Mouse (Mus musculus) liver, adult 2 months (tissue): Measurements from ENCODE around the gene Pdcd11. TPM values are rescaled to one million over a fixed set of nuclear protein-coding genes. Genes with fewer than 3 reads are reported as not detected.
"Not testable (repeated sequence)": the region's sequence is repeated elsewhere in the genome, so short reads cannot be mapped to it uniquely, and the experiment has no call there.

Experiments used
- DNase-seq: peaks from one replicate; pipeline ENCODE4 v3.0.0-alpha.2; 2011; ENCODE audit warnings: low read depth, low spot score; ENCODE audit errors: extremely low read depth
- H3K27ac ChIP-seq: fragments of 200-500 bp; replicated peaks from 2 replicates; pipeline ENCODE4 v1.5.1; 2012; ENCODE audit warnings: low read depth, mild to moderate bottlenecking, control low read depth, inconsistent platforms, low read length; ENCODE audit not compliant: insufficient read depth
- H3K27me3 ChIP-seq: fragments of 200-500 bp; 2 replicates; pipeline ENCODE4 v1.6.1; 2012; ENCODE audit warnings: mild to moderate bottlenecking, moderate library complexity, low read length, inconsistent platforms; ENCODE audit not compliant: control insufficient read depth, insufficient read depth
- H3K36me3 ChIP-seq: fragments of 200-500 bp; 2 replicates; pipeline ENCODE4 v1.6.1; 2012; ENCODE audit warnings: low read length, inconsistent platforms; ENCODE audit not compliant: control insufficient read depth, insufficient read depth
- H3K4me1 ChIP-seq: fragments of 200-500 bp; 2 replicates; pipeline ENCODE4 v1.6.1; 2011; ENCODE audit warnings: low read length; ENCODE audit not compliant: control insufficient read depth, insufficient read depth
- H3K4me3 ChIP-seq: fragments of 200-500 bp; 2 replicates; pipeline ENCODE4 v1.5.1; 2011; ENCODE audit warnings: low read depth, mild to moderate bottlenecking, control low read depth, low read length, moderate library complexity; ENCODE audit not compliant: insufficient read depth
- H3K79me2 ChIP-seq: fragments of 200-500 bp; 2 replicates; pipeline ENCODE4 v1.6.1; 2012; ENCODE audit warnings: inconsistent platforms, mild to moderate bottlenecking, low read length, moderate library complexity; ENCODE audit not compliant: control insufficient read depth, insufficient read depth
- H3K9ac ChIP-seq: fragments of 200-500 bp; 2 replicates; pipeline ENCODE4 v1.6.1; 2012; ENCODE audit warnings: low read depth, mild to moderate bottlenecking, control low read depth, inconsistent platforms, low read length
- CTCF ChIP-seq: fragments of 200-500 bp; IDR thresholded peaks from 2 replicates; pipeline ENCODE4 v1.5.1; 2011; ENCODE audit warnings: low read depth, low read length, control low read depth
- POLR2A ChIP-seq: fragments of 200-500 bp; IDR thresholded peaks from 2 replicates; pipeline ENCODE4 v1.6.1; 2011; ENCODE audit warnings: low read length, control low read depth; ENCODE audit not compliant: insufficient read depth; ENCODE audit errors: extremely low read depth
- WGBS: fragments of 180-500 bp; shearing (Covaris S2); methylation state at CpG from one replicate; pipeline ENCODE4 v1.1.7; 2018; 5-methylcytosine and 5-hydroxymethylcytosine counted together
- polyA plus RNA-seq: library from polyadenylated mRNA; depleted of rRNA; stranded (reverse); fragments of >200 nt; gene quantifications from 2 replicates; pipeline ENCODE4 v1.2.3, GENCODE M21; 2012
- total RNA-seq: library from RNA; depleted of rRNA; stranded (reverse); fragments of >200 nt; gene quantifications from 2 replicates; pipeline ENCODE4 v1.2.3, GENCODE M21; 2014

Gene Pdcd11
- total and polyA plus RNA-seq, 2 experiments, result 6.1 to 7.1 TPM

DNA sequence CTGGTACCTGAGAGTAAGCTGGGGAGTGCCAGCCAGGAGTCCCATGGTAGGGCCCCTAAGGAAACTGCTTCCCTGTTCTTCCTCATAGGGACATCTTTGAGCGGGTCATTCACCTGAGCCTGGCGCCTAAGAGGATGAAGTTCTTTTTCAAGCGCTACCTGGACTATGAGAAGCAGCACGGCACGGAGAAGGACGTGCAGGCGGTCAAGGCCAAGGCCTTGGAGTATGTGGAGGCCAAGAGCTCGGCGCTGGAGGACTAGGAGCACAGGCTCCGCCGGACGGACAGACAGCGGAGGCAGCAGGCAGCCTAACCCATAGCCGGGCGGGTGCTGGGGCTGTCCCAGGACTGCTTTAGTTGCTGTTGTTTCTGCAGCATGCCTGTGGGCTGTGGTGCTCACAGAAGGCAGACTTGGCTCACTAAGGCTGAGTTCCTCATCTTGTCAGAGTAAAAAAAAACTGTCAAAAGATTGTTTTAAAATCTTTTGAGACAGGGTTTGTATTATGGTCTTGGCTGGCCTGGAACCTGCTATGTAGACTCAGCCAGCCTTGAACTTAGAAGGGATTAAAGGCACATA lies 40.1 kb downstream of the Pdcd11 start:
- peaks cover 36% of the 10 kb centered on the region for H3K36me3 ChIP-seq
- no peaks in the 10 kb centered on the region for H3K27me3 ChIP-seq
- TF ChIP-seq CTCF (no peak), POLR2A (no peak)
- no peaks in the 10 kb centered on the region for H3K4me1 ChIP-seq
- no peak for DNase-seq
- no peaks in the 10 kb centered on the region for H3K79me2 ChIP-seq
- 93% methylated on average over 15 of the region's 15 CpGs for WGBS
- H3K9ac ChIP-seq, result no peak overlapping the region
- no peak overlapping the region for H3K27ac ChIP-seq
- H3K4me3 ChIP-seq, result no peak overlapping the region

- Histone ChIP-seq H3K9ac (no peak overlapping the region), H3K79me2 (no peaks in the 10 kb centered on the region), H3K36me3 (peaks cover 26% of the 10 kb centered on the region), H3K27ac (no peak overlapping the region), H3K27me3 (no peaks in the 10 kb centered on the region), H3K4me1 (no peaks in the 10 kb centered on the region), H3K4me3 (no peak overlapping the region)
- DNase-seq, result peak; percentile 19
- 83% methylated on average over 7 of the region's 7 CpGs for WGBS
- no peak for TF ChIP-seq POLR2A
- TF ChIP-seq CTCF, result no peak
Measured at GRCm38 (mm10) chr19:47133161-47133560, 42.6 kb downstream of the Pdcd11 start.

DNA sequence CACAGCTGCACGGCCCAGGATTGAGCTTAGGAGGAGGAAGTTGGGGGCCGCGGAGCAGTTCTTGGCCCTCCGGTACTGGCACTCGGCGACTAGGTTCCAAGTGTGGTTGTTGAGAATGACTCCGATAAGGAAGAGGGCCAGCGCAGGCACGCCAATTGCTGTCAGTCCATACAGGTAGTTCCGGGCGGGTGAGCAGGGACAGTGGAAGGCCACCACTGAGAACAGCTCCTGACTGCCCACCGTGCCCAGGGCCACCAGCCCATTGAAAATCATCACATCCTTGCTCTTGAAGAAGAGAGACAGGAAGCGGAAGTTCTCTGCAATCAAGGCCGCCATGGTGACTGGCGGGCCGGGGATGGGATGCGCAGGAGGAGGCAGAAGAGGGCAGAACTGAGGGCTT lies 45.0 kb downstream of the Pdcd11 start:
- Histone ChIP-seq H3K27me3 (no peaks in the 10 kb centered on the region), H3K79me2 (no peaks in the 10 kb centered on the region), H3K27ac (no peak overlapping the region), H3K36me3 (peaks cover 10% of the 10 kb centered on the region), H3K4me3 (0 out of 2 replicates have a peak overlapping the region, but pooled peaks have one; percentile 13), H3K4me1 (no peaks in the 10 kb centered on the region), H3K9ac (no peak overlapping the region)
- 83% methylated on average over 17 of the region's 17 CpGs for WGBS
- DNase-seq, result no peak
- TF ChIP-seq CTCF (no peak), POLR2A (no peak)

DNA sequence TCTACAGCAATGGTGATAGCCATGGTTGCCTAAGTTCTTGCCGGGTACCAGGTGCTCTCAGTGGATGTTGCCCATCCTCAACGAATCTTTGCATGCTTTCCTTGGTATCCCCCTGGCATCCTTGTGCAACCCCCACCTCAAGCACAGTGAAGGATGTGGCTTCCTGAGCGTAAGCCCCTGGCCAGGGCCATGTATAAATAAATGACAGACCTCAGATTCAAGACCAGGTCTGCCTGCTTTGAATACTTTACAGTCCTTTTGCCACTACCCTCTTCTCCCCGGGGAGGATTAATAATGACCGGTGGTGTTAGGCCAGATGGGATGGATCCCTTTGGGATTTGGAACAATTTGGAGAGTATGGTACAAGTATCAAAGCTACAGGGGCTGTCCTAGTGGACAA lies 45.6 kb downstream of the Pdcd11 start:
- WGBS, result 92% methylated on average over 5 of the region's 5 CpGs
- H3K79me2 ChIP-seq, result no peaks in the 10 kb centered on the region
- DNase-seq, result no peak
- H3K4me1 ChIP-seq, result no peaks in the 10 kb centered on the region
- H3K4me3 ChIP-seq, result 0 out of 2 replicates have a peak overlapping the region, but pooled peaks have one; percentile 13
- TF ChIP-seq POLR2A (no peak), CTCF (no peak)
- H3K36me3 ChIP-seq, result peaks cover 4% of the 10 kb centered on the region; the same call in 1 of the 2 replicates
- no peaks in the 10 kb centered on the region for H3K27me3 ChIP-seq
- no peak overlapping the region for H3K9ac ChIP-seq
- no peak overlapping the region for H3K27ac ChIP-seq

GRCm38 (mm10) chr19:47137051-47137581 lies 46.5 kb downstream of the Pdcd11 start:
- H3K27me3 ChIP-seq, result no peaks in the 10 kb centered on the region
- H3K27ac ChIP-seq, result peak overlapping the region; percentile 69
- H3K9ac ChIP-seq, result peak overlapping the region; percentile 34
- no peaks in the 10 kb centered on the region for H3K4me1 ChIP-seq
- peak; percentile 41 for DNase-seq
- no peaks in the 10 kb centered on the region for H3K79me2 ChIP-seq
- no peak for TF ChIP-seq POLR2A
- TF ChIP-seq CTCF, result no peak
- no peaks in the 10 kb centered on the region for H3K36me3 ChIP-seq
- peak overlapping the region; percentile 84 for H3K4me3 ChIP-seq
- 39% methylated on average over 6 of the region's 6 CpGs for WGBS

DNA sequence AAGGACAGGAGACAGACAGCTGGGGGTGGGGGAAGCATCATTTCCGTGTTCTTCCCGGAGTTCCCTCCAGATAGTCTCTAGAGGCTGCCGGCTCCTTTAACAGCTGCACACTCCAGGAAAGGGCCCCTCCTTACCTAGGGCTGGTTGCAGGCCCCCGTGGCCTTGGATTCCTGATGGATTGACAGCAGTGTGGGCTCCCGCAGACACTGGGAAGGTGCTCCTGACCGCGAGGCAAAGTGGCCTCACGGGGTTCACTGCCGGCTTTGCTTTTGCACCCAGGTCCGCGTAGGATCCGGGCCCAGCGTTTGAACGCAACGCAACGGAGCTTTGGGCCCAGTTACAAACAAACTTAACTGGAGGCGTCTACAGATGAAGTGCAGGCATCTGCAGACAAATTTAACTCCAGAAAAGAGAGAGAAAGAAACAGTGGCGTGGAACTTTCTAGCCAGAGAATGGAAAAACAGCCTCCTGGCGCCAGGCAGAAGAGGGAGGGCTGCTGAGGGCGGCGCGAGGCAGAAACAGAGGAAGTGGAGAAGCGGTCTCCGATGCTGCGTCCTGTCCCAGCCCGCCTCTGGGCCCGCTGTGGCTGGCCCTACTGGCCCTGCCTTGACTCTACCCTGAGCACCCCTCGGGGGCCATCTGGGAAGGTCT lies 47.3 kb downstream of the Pdcd11 start, which contains the start of gene Calhm2:
TSS of gene Calhm2 (minus strand) at position 524 of the 651 bp plus-strand sequence.
- no peaks in the 10 kb centered on the region for H3K4me1 ChIP-seq
- WGBS, result 30% methylated on average over 28 of the region's 28 CpGs
- no peaks in the 10 kb centered on the region for H3K79me2 ChIP-seq
- H3K9ac ChIP-seq, result peak within 1 kb of the TSS; percentile 66
- peak within 1 kb of the TSS; percentile 71 for H3K27ac ChIP-seq
- TF ChIP-seq CTCF (no peak), POLR2A (no peak)
- no peaks in the 10 kb centered on the region for H3K27me3 ChIP-seq
- no peak for DNase-seq
- peak within 1 kb of the TSS; percentile 84 for H3K4me3 ChIP-seq
- no peaks in the 10 kb centered on the region for H3K36me3 ChIP-seq

DNA sequence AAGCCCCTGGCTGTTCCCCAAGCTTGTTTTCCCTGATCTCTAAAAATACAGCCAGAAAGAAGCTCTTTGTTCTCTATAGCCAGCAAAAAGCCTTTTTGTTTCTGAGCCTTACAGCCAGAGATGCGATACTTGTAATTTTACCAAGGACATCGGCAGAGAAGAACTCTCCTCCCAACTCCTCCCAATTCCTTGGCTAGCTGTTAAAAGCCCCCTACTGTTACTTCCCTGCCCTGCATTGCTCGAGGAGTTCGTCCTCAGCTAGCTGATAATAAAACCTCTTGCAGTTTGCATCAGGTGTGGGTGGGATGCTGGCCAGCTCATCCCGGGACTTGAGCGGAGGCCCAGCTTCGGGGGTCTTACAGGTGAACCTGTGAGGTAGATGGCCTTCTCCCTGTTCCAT lies 49.0 kb downstream of the Pdcd11 start:
- WGBS, result 63% methylated on average over 7 of the region's 7 CpGs
- H3K9ac ChIP-seq, H3K4me3 ChIP-seq, H3K27me3 ChIP-seq, H3K4me1 ChIP-seq, H3K27ac ChIP-seq, H3K36me3 ChIP-seq, H3K79me2 ChIP-seq, DNase-seq: not testable (repeated sequence)
